Mouse (Mus musculus): ENCODE measurements around the gene Fig4. TPM values are rescaled to one million over a fixed set of nuclear protein-coding genes. Genes with fewer than 3 reads are reported as not detected.

The Fig4 gene
- polyA plus RNA-seq, 1 experiment from 2014 or later = 6.0 TPM

- TF ChIP-seq EP300 (IDR thresholded peaks at IDR 0.05; ENCODE audit: low read depth) (no peak), CTCF (IDR thresholded peaks at IDR 0.05; ENCODE audit: low read depth) (no peak)
- Histone ChIP-seq H3K36me3 (replicated peaks; ENCODE audit: insufficient read depth, low read length) (no peaks in the 10 kb centered on the region; the same call in none of the 2 replicates), H3K4me3 (ENCODE audit: low read depth, low read length) (no peak overlapping the region), H3K27ac (ENCODE audit: low read depth) (no peak overlapping the region), H3K9ac (replicated peaks) (no peak overlapping the region), H3K9me3 (ENCODE audit: low read length) (no peaks in the 10 kb centered on the region), H3K4me1 (ENCODE audit: insufficient read depth) (peaks cover 24% of the 10 kb centered on the region), H3K27me3 (ENCODE audit: insufficient read depth, low read length) (no peaks in the 10 kb centered on the region), H3K4me2 (ENCODE audit: low read depth, low read length) (no peak overlapping the region)
- DNase-seq = no peak
- ATAC-seq = no peak
- WGBS (ENCODE audit: insufficient replicate concordance) = 77% methylated on average over 6 of the region's 6 CpGs
Observed at GRCm38 (mm10) chr10:41245028-41245427, 58.0 kb downstream of the Fig4 start.

DNA sequence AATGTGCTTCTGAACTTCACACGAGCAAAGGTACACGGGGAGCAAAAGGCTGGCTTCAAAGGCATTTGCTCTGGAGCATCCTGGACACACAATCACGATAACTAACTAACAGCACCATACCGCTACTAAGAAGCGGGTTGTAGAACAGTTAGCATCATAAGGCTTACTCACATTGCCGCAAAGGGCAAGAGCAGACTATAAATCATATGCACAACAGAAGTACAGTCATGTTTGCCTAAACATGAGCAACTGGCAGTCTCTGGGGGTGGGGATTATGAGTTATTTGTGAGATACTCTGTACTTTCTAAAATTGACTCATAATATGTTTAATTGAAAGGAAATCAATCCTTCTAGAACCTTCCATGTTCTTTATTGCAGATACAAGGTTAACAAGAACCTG lies 59.1 kb downstream of the Fig4 start:
- Histone ChIP-seq H3K9me3 (ENCODE audit: low read length) (no peaks in the 10 kb centered on the region), H3K27me3 (ENCODE audit: insufficient read depth, low read length) (no peaks in the 10 kb centered on the region), H3K27ac (ENCODE audit: low read depth) (0 out of 2 replicates have a peak overlapping the region, but pooled peaks have one; percentile 6), H3K4me3 (ENCODE audit: low read depth, low read length) (no peak overlapping the region), H3K4me1 (ENCODE audit: insufficient read depth) (peaks cover 16% of the 10 kb centered on the region), H3K36me3 (replicated peaks; ENCODE audit: insufficient read depth, low read length) (peaks cover 1% of the 10 kb centered on the region), H3K9ac (replicated peaks) (no peak overlapping the region), H3K4me2 (ENCODE audit: low read depth, low read length) (no peak overlapping the region)
- TF ChIP-seq CTCF (IDR thresholded peaks at IDR 0.05; ENCODE audit: low read depth) = no peak
- no peak for TF ChIP-seq EP300 (IDR thresholded peaks at IDR 0.05; ENCODE audit: low read depth)
- WGBS (ENCODE audit: insufficient replicate concordance) = 93% methylated on average over 6 of the region's 6 CpGs
- ATAC-seq (no peak), DNase-seq (no peak)

- Histone ChIP-seq H3K4me3 (ENCODE audit: low read depth, low read length) (no peak overlapping the region), H3K27me3 (ENCODE audit: insufficient read depth, low read length) (no peaks in the 10 kb centered on the region), H3K4me2 (ENCODE audit: low read depth, low read length) (no peak overlapping the region), H3K9ac (replicated peaks) (no peak overlapping the region), H3K36me3 (replicated peaks; ENCODE audit: insufficient read depth, low read length) (peaks cover 3% of the 10 kb centered on the region), H3K9me3 (ENCODE audit: low read length) (no peaks in the 10 kb centered on the region), H3K4me1 (ENCODE audit: insufficient read depth) (peaks cover 7% of the 10 kb centered on the region), H3K27ac (ENCODE audit: low read depth) (peak overlapping the region; percentile 67)
- no peak for TF ChIP-seq EP300 (IDR thresholded peaks at IDR 0.05; ENCODE audit: low read depth)
- no peak for TF ChIP-seq CTCF (IDR thresholded peaks at IDR 0.05; ENCODE audit: low read depth)
- DNase-seq = no peak
- WGBS (ENCODE audit: insufficient replicate concordance) = 82% methylated on average over 6 of the region's 6 CpGs
- peak; percentile 78 for ATAC-seq
Observed at GRCm38 (mm10) chr10:41241558-41242242, 61.4 kb downstream of the Fig4 start.

DNA sequence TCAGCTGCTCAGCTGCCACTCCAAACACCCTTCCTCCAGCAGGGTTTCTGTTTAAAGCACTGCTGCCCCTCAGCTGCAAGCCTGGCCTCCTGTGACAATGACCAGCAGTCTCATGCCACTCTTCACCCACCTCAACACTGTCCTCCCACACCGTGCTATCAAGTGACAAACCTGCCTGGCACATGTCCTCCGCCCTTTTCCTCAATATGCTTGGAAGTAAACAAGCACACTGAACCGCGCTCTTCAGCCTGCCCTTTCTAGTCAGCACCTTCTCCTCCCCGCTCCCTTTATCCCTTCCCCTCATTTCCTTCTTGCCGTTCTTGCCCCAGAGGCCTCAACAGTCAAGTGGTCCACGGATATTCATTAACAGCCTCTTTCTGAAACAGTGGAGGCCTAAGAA lies 62.0 kb downstream of the Fig4 start:
- WGBS (ENCODE audit: insufficient replicate concordance) = 64% methylated on average over 7 of the region's 7 CpGs
- Histone ChIP-seq H3K27ac (ENCODE audit: low read depth) (peak overlapping the region; percentile 67), H3K4me3 (ENCODE audit: low read depth, low read length) (no peak overlapping the region), H3K9me3 (ENCODE audit: low read length) (no peaks in the 10 kb centered on the region), H3K9ac (replicated peaks) (peak overlapping the region; percentile 21; the same call in 1 of the 2 replicates), H3K36me3 (replicated peaks; ENCODE audit: insufficient read depth, low read length) (peaks cover 3% of the 10 kb centered on the region), H3K4me2 (ENCODE audit: low read depth, low read length) (no peak overlapping the region), H3K27me3 (ENCODE audit: insufficient read depth, low read length) (no peaks in the 10 kb centered on the region), H3K4me1 (ENCODE audit: insufficient read depth) (peaks cover 11% of the 10 kb centered on the region)
- DNase-seq (no peak), ATAC-seq (peak; percentile 86)
- TF ChIP-seq EP300 (IDR thresholded peaks at IDR 0.05; ENCODE audit: low read depth) (no peak), CTCF (IDR thresholded peaks at IDR 0.05; ENCODE audit: low read depth) (no peak)

GRCm38 (mm10) chr10:41236020-41236419 lies 67.0 kb downstream of the Fig4 start:
- 50% methylated on average over 2 of the region's 2 CpGs for WGBS (ENCODE audit: insufficient replicate concordance)
- TF ChIP-seq CTCF (IDR thresholded peaks at IDR 0.05; ENCODE audit: low read depth) = peak; percentile 23
- peak; percentile 91 for TF ChIP-seq EP300 (IDR thresholded peaks at IDR 0.05; ENCODE audit: low read depth)
- Histone ChIP-seq H3K27me3 (ENCODE audit: insufficient read depth, low read length) (no peaks in the 10 kb centered on the region), H3K9me3 (ENCODE audit: low read length) (no peaks in the 10 kb centered on the region), H3K9ac (replicated peaks) (no peak overlapping the region), H3K4me3 (ENCODE audit: low read depth, low read length) (no peak overlapping the region), H3K4me1 (ENCODE audit: insufficient read depth) (peaks cover 19% of the 10 kb centered on the region), H3K36me3 (replicated peaks; ENCODE audit: insufficient read depth, low read length) (peaks cover 3% of the 10 kb centered on the region; the same call in 1 of the 2 replicates), H3K4me2 (ENCODE audit: low read depth, low read length) (no peak overlapping the region), H3K27ac (ENCODE audit: low read depth) (no peak overlapping the region)
- ATAC-seq (peak; percentile 77), DNase-seq (peak; percentile 41)

GRCm38 (mm10) chr10:41235584-41235983 lies 67.5 kb downstream of the Fig4 start:
- H3K27ac ChIP-seq (ENCODE audit: low read depth) = peak overlapping the region; percentile 24; the same call in 1 of the 2 replicates

More at GRCm38 (mm10) chr10:41235584-41235983, 67.5 kb downstream of the Fig4 start:
- DNase-seq (no peak), ATAC-seq (peak; percentile 37; the same call in 1 of the 2 replicates)
- no peak for TF ChIP-seq EP300 (IDR thresholded peaks at IDR 0.05; ENCODE audit: low read depth)
- TF ChIP-seq CTCF (IDR thresholded peaks at IDR 0.05; ENCODE audit: low read depth) = no peak
- Histone ChIP-seq H3K4me3 (ENCODE audit: low read depth, low read length) (no peak overlapping the region), H3K4me2 (ENCODE audit: low read depth, low read length) (no peak overlapping the region), H3K9me3 (ENCODE audit: low read length) (no peaks in the 10 kb centered on the region), H3K4me1 (ENCODE audit: insufficient read depth) (peaks cover 19% of the 10 kb centered on the region), H3K36me3 (replicated peaks; ENCODE audit: insufficient read depth, low read length) (peaks cover 3% of the 10 kb centered on the region; the same call in 1 of the 2 replicates), H3K9ac (replicated peaks) (no peak overlapping the region), H3K27me3 (ENCODE audit: insufficient read depth, low read length) (no peaks in the 10 kb centered on the region)
- 88% methylated on average over 3 of the region's 3 CpGs for WGBS (ENCODE audit: insufficient replicate concordance)
